Mouse (Mus musculus) embryonic facial prominence, embryonic 11.5 days (tissue): ENCODE results near the gene Letmd1. TPM values are rescaled to one million over a fixed set of nuclear protein-coding genes. Genes with fewer than 3 reads are reported as not detected.

Experiments
- ATAC-seq: fragments of 200-750 bp; cut with Nextera tagmentation; replicated peaks from 2 replicates; pipeline ENCODE4 v1.8.0; 2017; ENCODE audit warnings: low read depth; ENCODE audit not compliant: insufficient number of reproducible peaks, low FRiP score, low TSS enrichment
- DNase-seq: peaks from one replicate; pipeline ENCODE4 v3.0.0-alpha.2; 2015; ENCODE audit warnings: low spot score
- H3K27ac ChIP-seq: fragments of 300-500 bp; sonication (generic); replicated peaks from 2 replicates; pipeline ENCODE4 v1.5.1; 2014; ENCODE audit warnings: mild to moderate bottlenecking, low read depth, low read length, control low read depth
- H3K27me3 ChIP-seq: fragments of 300-500 bp; sonication (generic); 2 replicates; pipeline ENCODE4 v1.6.1; 2014; ENCODE audit warnings: mild to moderate bottlenecking, low read length, moderate library complexity, mixed read lengths; ENCODE audit not compliant: control insufficient read depth, insufficient read depth
- H3K36me3 ChIP-seq: fragments of 300-500 bp; sonication (generic); replicated peaks from 2 replicates; pipeline ENCODE4 v1.6.1; 2014; ENCODE audit warnings: low read depth, mild to moderate bottlenecking, low read length, moderate library complexity, mixed read lengths; ENCODE audit not compliant: control insufficient read depth, insufficient read depth
- H3K4me1 ChIP-seq: fragments of 300-500 bp; sonication (generic); 2 replicates; pipeline ENCODE4 v1.6.1; 2014; ENCODE audit warnings: low read length, mixed read lengths; ENCODE audit not compliant: control insufficient read depth, insufficient read depth
- H3K4me2 ChIP-seq: fragments of 300-500 bp; sonication (generic); 2 replicates; pipeline ENCODE4 v1.6.1; 2014; ENCODE audit warnings: low read depth, mild to moderate bottlenecking, control low read depth, low read length, moderate library complexity
- H3K4me3 ChIP-seq: fragments of 300-500 bp; sonication (generic); 2 replicates; pipeline ENCODE4 v1.5.1; 2014; ENCODE audit warnings: low read depth, low read length, control low read depth
- H3K9ac ChIP-seq: fragments of 300-500 bp; sonication (generic); replicated peaks from 2 replicates; pipeline ENCODE4 v1.6.1; 2014; ENCODE audit warnings: mild to moderate bottlenecking, control low read depth, low read length
- H3K9me3 ChIP-seq: fragments of 300-500 bp; sonication (generic); replicated peaks from 2 replicates; pipeline ENCODE4 v1.6.1; 2016; ENCODE audit warnings: mild to moderate bottlenecking, low read length, inconsistent platforms, mixed read lengths; ENCODE audit not compliant: control insufficient read depth
- WGBS: fragments of 180-500 bp; shearing (Covaris S2); extraction: QIAGEN DNeasy Blood & Tissue Kit; methylation state at CpG from one replicate; pipeline ENCODE4 v1.1.7; 2014; 5-methylcytosine and 5-hydroxymethylcytosine counted together
- polyA plus RNA-seq: library from polyadenylated mRNA; unstranded; fragments of >200 nt; fragmentation: Nextera tagmentation; extraction: Ambion mirVana; gene quantifications from 2 replicates; pipeline ENCODE4 v1.2.1, GENCODE M21; 2014

Letmd1 gene
- polyA plus RNA-seq, 1 experiment from 2014 or later: 40.1 TPM

DNA sequence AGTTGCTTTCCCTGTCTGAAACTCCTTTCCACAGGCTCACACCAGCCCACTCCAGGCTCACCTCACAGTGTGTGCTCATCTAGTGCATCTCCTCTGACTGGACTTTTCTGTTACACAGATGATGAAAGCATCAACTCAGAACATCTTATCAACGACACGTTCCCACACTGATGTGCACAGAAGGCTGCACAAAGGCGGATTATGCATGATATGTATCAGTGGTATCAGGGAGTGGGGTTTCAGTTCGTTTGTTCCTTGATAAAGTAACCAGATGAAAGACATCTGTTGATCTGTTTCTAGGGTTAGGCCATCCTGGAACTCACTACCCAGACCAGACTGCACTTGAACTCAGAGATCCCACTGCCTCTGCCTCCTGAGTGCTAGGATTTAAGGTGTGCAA is 44.6 kb downstream of the Letmd1 start:
- ATAC-seq (no peak), DNase-seq (no peak)
- 89% methylated on average over 4 of the region's 4 CpGs for WGBS
- Histone ChIP-seq H3K4me2 (no peak overlapping the region), H3K9ac (no peak overlapping the region), H3K27ac (no peak overlapping the region), H3K27me3 (no peaks in the 10 kb centered on the region), H3K4me3 (no peak overlapping the region), H3K4me1 (no peaks in the 10 kb centered on the region), H3K36me3 (peaks cover 11% of the 10 kb centered on the region), H3K9me3 (no peaks in the 10 kb centered on the region)

DNA sequence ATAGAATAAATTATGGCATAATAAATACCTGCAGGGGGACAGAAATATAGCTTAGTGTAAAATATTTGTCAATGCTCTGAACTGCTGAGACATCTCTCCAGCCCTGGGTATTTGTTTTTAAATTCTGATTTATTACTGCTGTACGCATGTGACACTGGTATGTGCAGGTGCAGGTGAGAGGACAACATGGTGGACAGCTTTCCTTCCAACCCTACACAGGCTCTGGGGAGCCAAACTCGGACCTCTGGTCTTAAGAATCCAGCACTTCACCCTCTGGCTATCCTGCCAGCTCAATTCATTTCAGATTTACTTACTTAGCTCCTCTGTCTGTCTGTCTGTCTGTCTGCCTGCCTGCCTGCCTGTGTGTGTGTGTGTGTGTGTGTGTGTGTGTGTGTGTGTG is 46.3 kb downstream of the Letmd1 start:
- no peak overlapping the region for H3K4me3 ChIP-seq
- ATAC-seq: no peak
- WGBS: 81% methylated on average over 2 of the region's 2 CpGs

DNA sequence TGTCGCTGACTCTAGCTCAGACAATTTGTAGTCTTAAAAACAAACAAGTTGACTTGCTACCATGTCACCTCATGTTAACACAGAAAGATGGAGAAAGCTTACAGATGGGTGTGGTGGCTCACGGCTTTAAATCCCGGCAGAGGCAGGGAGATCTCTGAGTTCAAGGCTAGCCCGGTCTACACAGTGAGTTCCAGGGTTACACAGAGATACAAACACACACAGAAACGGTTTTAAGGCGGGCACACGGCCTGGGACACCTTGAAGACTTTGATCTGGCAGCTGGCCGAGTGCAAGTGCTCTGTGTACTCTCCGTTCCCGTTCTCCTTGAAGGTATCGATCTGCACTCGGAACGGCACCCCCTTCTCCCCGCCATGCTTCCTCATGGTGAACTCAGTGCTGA is 51.5 kb downstream of the Letmd1 start:
- Histone ChIP-seq H3K9ac (no peak overlapping the region), H3K36me3 (no peaks in the 10 kb centered on the region; the same call in none of the 2 replicates), H3K4me2 (no peak overlapping the region), H3K4me3 (no peak overlapping the region), H3K4me1 (no peaks in the 10 kb centered on the region), H3K27ac (no peak overlapping the region), H3K9me3 (no peaks in the 10 kb centered on the region), H3K27me3 (no peaks in the 10 kb centered on the region)
- ATAC-seq: no peak
- 90% methylated on average over 14 of the region's 14 CpGs for WGBS
- no peak for DNase-seq

More for the DNA sequence above, 46.3 kb downstream of the Letmd1 start:
- Histone ChIP-seq H3K9ac (no peak overlapping the region), H3K9me3 (no peaks in the 10 kb centered on the region), H3K27me3 (no peaks in the 10 kb centered on the region), H3K36me3 (peaks cover 11% of the 10 kb centered on the region), H3K27ac (no peak overlapping the region), H3K4me2 (no peak overlapping the region), H3K4me1 (no peaks in the 10 kb centered on the region)
- no peak for DNase-seq

DNA sequence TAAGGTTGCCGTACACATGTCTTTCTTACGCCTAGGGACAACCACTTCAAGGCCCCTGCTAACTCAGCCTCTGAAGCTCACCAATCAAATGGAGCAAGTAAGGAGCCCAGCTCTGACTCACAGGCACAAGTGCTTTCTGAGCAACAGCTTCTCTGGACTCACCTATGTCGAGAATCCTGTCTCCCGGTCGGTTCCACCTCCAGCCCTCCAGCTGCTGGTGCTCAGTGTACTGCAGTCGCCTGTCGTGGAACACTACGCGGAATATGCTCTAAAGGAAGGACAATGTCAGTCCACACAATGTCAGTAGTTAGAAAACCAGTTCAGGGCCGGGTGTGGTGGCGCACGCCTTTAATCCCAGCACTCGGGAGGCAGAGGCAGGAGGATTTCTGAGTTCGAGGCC is 56.6 kb downstream of the Letmd1 start:
- Histone ChIP-seq H3K4me2 (no peak overlapping the region), H3K9ac (no peak overlapping the region), H3K27ac (no peak overlapping the region), H3K36me3 (no peaks in the 10 kb centered on the region; the same call in none of the 2 replicates), H3K27me3 (no peaks in the 10 kb centered on the region), H3K4me3 (no peak overlapping the region), H3K9me3 (no peaks in the 10 kb centered on the region), H3K4me1 (no peaks in the 10 kb centered on the region)
- DNase-seq (no peak), ATAC-seq (no peak)
- 93% methylated on average over 14 of the region's 14 CpGs for WGBS

DNA sequence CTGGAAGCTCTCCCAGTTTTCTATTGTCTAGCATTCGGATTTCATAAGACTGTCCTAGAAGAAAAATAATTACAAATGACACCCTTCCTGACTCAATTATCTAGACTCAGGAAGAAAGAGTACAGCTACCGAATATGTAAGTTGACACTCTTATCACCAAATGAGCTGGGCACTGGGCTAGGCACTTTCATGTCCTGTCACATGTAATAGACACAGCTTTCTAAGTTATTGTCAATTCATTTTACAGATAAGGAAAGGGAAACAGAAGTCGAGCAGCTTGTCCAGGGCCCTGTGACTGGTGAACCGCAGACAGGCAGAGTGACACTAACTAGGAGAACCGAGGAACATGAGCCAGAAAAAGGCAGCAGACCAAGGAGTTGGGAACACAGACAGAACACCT is 59.1 kb downstream of the Letmd1 start:
- Histone ChIP-seq H3K4me1 (no peaks in the 10 kb centered on the region), H3K27me3 (no peaks in the 10 kb centered on the region), H3K4me2 (no peak overlapping the region), H3K4me3 (no peak overlapping the region), H3K36me3 (no peaks in the 10 kb centered on the region; the same call in 1 of the 2 replicates), H3K9me3 (no peaks in the 10 kb centered on the region), H3K27ac (no peak overlapping the region), H3K9ac (no peak overlapping the region)
- ATAC-seq (no peak), DNase-seq (no peak)
- WGBS: 80% methylated on average over 5 of the region's 5 CpGs

Other genes with a start within 250 kb of the Letmd1 start
- 36.3 and 37.0 TPM in 2 replicates for gene Atf1, start 241.2 kb upstream of the Letmd1 start, polyA plus RNA-seq
- gene Tmprss12, start 188.2 kb upstream of the Letmd1 start, polyA plus RNA-seq: not detected in 2 replicates
- gene Mettl7a1, start 164.9 kb upstream of the Letmd1 start, polyA plus RNA-seq: 4.8 and 4.9 TPM in 2 replicates
- 0.17 TPM in 2 replicates for gene Mettl7a3, start 134.1 kb upstream of the Letmd1 start, polyA plus RNA-seq
- gene Methig1, start 115.9 kb upstream of the Letmd1 start, polyA plus RNA-seq: 0.15 TPM in 1 of 2 replicates, not detected in the other
- not detected in 2 replicates for gene Mettl7a2, start 115.8 kb upstream of the Letmd1 start, polyA plus RNA-seq
- gene Higd1c, start 104.5 kb upstream of the Letmd1 start, polyA plus RNA-seq: not detected in 2 replicates
- 0.08 and 0.14 TPM in 2 replicates for gene Gm5475, start 46.9 kb upstream of the Letmd1 start, polyA plus RNA-seq
- 18.3 and 18.8 TPM in 2 replicates for gene Slc11a2, start 44.0 kb upstream of the Letmd1 start, polyA plus RNA-seq
- gene Csrnp2, start 26.5 kb downstream of the Letmd1 start, polyA plus RNA-seq: 23.0 and 24.8 TPM in 2 replicates
- 25.3 and 27.2 TPM in 2 replicates for gene Tfcp2, start 83.0 kb downstream of the Letmd1 start, polyA plus RNA-seq
- gene Pou6f1, start 131.0 kb downstream of the Letmd1 start, polyA plus RNA-seq: 5.9 TPM in 2 replicates
- 210 and 213 TPM in 2 replicates for gene Dazap2, start 146.3 kb downstream of the Letmd1 start, polyA plus RNA-seq
- 4.0 and 5.4 TPM in 2 replicates for gene Smagp, start 167.9 kb downstream of the Letmd1 start, polyA plus RNA-seq
- gene Bin2, start 200.5 kb downstream of the Letmd1 start, polyA plus RNA-seq: 2.1 and 3.7 TPM in 2 replicates
- 1.00 and 3.4 TPM in 2 replicates for gene Cela1, start 218.9 kb downstream of the Letmd1 start, polyA plus RNA-seq